17 mouse cellular contexts compared by ENCODE assay signal in the genomic region with DNA sequence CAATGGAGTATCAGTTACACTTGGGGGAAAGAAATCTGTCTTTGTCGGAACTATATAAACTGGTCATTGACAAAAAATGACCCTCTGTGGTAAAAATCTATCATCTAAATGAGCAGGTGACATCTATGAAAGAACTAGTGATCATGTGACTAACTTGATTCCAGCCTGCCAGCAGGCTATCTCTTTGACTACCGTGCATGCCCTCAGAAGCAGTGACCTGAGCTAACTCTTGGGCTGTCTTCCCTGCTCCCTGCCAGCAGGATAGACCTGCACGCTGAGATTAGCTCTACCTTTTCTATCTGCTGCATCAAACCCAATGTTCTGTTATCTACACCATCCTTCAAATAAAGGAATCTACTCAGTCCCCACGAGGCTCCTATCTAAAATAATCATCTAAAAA. TPM values are rescaled to one million over a fixed set of nuclear protein-coding genes. Genes with fewer than 3 reads are reported as not detected.
A peak's percentile ranks its signal among the peaks of the same experiment; 100 is the strongest.
DNase-seq lines count a peak whose midpoint lies in the region; ATAC-seq and TF ChIP-seq lines count a peak whose summit lies in the region.
"Had no signal": no experiment of that assay in that cellular context is flagged by ENCODE, and none has a peak within 500 bp of the region (broad histone marks: within the 10 kb centered on the region; RNA-seq: fewer than 3 reads in every experiment).

No protein-coding gene starts in this region.

- no peak for TF ChIP-seq RAD21 in MEL (IDR thresholded peaks at IDR 0.05; ENCODE audit: low read depth, low read length)

- 36% methylated on average over 4 of the region's 4 CpGs for WGBS in liver, adult 2 months
- 64% methylated on average over 4 of the region's 4 CpGs for WGBS in liver, postnatal 0 days (ENCODE audit: insufficient replicate concordance)

- H3K4me3 ChIP-seq in liver, adult 2 months (ENCODE audit: insufficient read depth, low read depth, low read length), result no peak overlapping the region
- H3K4me3 ChIP-seq in liver, postnatal 0 days (ENCODE audit: low read depth, low read length), result no peak overlapping the region
- no peak overlapping the region for H3K4me3 ChIP-seq in MEL (ENCODE audit: control insufficient read depth in 1 of 2, insufficient read depth in 1 of 2, low read depth in 2 of 2, low read length in 2 of 2)
- H3K4me3 ChIP-seq: embryonic facial prominence, embryonic 10.5 days; embryonic facial prominence, embryonic 12.5 days; forebrain, embryonic 13.5 days; forebrain, embryonic 15.5 days had no signal

- H3K36me3 ChIP-seq in liver, adult 2 months (ENCODE audit: control insufficient read depth, insufficient read depth, low read length), result no peaks in the 10 kb centered on the region
- no peaks in the 10 kb centered on the region for H3K36me3 ChIP-seq in liver, postnatal 0 days (replicated peaks; ENCODE audit: insufficient read depth, low read length)
- H3K36me3 ChIP-seq in MEL (ENCODE audit: control insufficient read depth in 1 of 2, insufficient read depth in 2 of 2, low read length in 2 of 2), result peaks cover 2 to 19% of the 10 kb centered on the region in 2 experiments; a peak in 3 of 4 replicates
- H3K36me3 ChIP-seq: embryonic facial prominence, embryonic 10.5 days; embryonic facial prominence, embryonic 12.5 days; forebrain, embryonic 15.5 days had no signal

- no peak for TF ChIP-seq POLR2A in liver, adult 2 months (IDR thresholded peaks at IDR 0.05; ENCODE audit: extremely low read depth, insufficient read depth, low read length)
- TF ChIP-seq POLR2A in MEL (IDR thresholded peaks at IDR 0.05; ENCODE audit: control insufficient read depth in 1 of 2, insufficient read depth in 1 of 2, low read depth in 1 of 2, low read length in 2 of 2, poor library complexity in 1 of 2), result no peak

- TF ChIP-seq EP300 in liver, postnatal 0 days (IDR thresholded peaks at IDR 0.05; ENCODE audit: low read depth), result no peak
- no peak for TF ChIP-seq EP300 in MEL (IDR thresholded peaks at IDR 0.05; ENCODE audit: low read depth in 1 of 2, low read length in 2 of 2)

- H3K9me3 ChIP-seq in liver, postnatal 0 days (ENCODE audit: low read length), result no peaks in the 10 kb centered on the region
- H3K9me3 ChIP-seq in MEL (replicated peaks; ENCODE audit: insufficient read depth, low read length), result no peaks in the 10 kb centered on the region
- H3K9me3 ChIP-seq: embryonic facial prominence, embryonic 10.5 days; embryonic facial prominence, embryonic 12.5 days; forebrain, embryonic 13.5 days; forebrain, embryonic 15.5 days had no signal

- peaks cover 52% of the 10 kb centered on the region for H3K79me2 ChIP-seq in liver, adult 2 months (ENCODE audit: control insufficient read depth, insufficient read depth, low read length)
- H3K79me2 ChIP-seq in MEL (ENCODE audit: control insufficient read depth, insufficient read depth, low read length, poor library complexity), result peaks cover 49% of the 10 kb centered on the region

- no peaks in the 10 kb centered on the region for H3K27me3 ChIP-seq in liver, adult 2 months (ENCODE audit: control insufficient read depth, insufficient read depth, low read length)
- no peaks in the 10 kb centered on the region for H3K27me3 ChIP-seq in liver, postnatal 0 days (ENCODE audit: insufficient read depth, low read length)
- no peaks in the 10 kb centered on the region for H3K27me3 ChIP-seq in MEL (ENCODE audit: control insufficient read depth in 1 of 2, insufficient read depth in 2 of 2, low read length in 2 of 2)
- H3K27me3 ChIP-seq: embryonic facial prominence, embryonic 12.5 days; forebrain, embryonic 13.5 days; forebrain, embryonic 15.5 days; Patski had no signal

- peak; percentile 27; the same call in 1 of the 2 replicates for TF ChIP-seq CTCF in liver, adult 2 months (IDR thresholded peaks at IDR 0.05; ENCODE audit: low read depth, low read length)
- no peak for TF ChIP-seq CTCF in liver, postnatal 0 days (IDR thresholded peaks at IDR 0.05; ENCODE audit: low read depth)
- TF ChIP-seq CTCF in MEL (IDR thresholded peaks at IDR 0.05 in 2 of 3, conservative IDR thresholded peaks at IDR 0.05 in 1 of 3; ENCODE audit: control insufficient read depth in 1 of 3, insufficient read depth in 1 of 3, low read depth in 2 of 3, low read length in 3 of 3, poor library complexity in 1 of 3, severe bottlenecking in 1 of 3), result no peak

- ATAC-seq in liver, postnatal 0 days, result no peak
- peak; percentile 60; the same call in 1 of the 2 replicates for ATAC-seq in megakaryocyte-erythroid progenitor cell, adult 5-6 weeks (replicated peaks; ENCODE audit: low FRiP score, low TSS enrichment, poor library complexity, severe bottlenecking)
- ATAC-seq: activated CD4-positive, CD25-positive, alpha-beta regulatory T cell, adult 4 months; forebrain, embryonic 13.5 days; forebrain, embryonic 15.5 days; forebrain, postnatal 0 days; Patski had no signal

- H3K27ac ChIP-seq in liver, adult 2 months (replicated peaks; ENCODE audit: insufficient read depth, low read depth, low read length), result no peak overlapping the region
- no peak overlapping the region for H3K27ac ChIP-seq in liver, postnatal 0 days (ENCODE audit: low read depth)
- H3K27ac ChIP-seq in MEL (ENCODE audit: control insufficient read depth, low read depth, low read length), result no peak overlapping the region
- H3K27ac ChIP-seq: embryonic facial prominence, embryonic 10.5 days; embryonic facial prominence, embryonic 12.5 days; forebrain, embryonic 13.5 days; forebrain, embryonic 15.5 days had no signal

- DNase-seq in liver, adult 2 months (ENCODE audit: extremely low read depth, low read depth, low spot score), result peak; percentile 71
- DNase-seq in liver, postnatal 0 days, result no peak
- DNase-seq in MEL (ENCODE audit: low read depth, low spot score), result no peak
- no peak for DNase-seq in layer of hippocampus, adult 11-12 months (ENCODE audit: low spot score)
- DNase-seq: adrenal gland, adult 8-10 months; adrenal gland, postnatal 14 days; adrenal gland, postnatal 36 days; cerebellum, adult 8-10 months; cerebellum, adult 9-11 months; forebrain, postnatal 0 days had no signal

- H3K4me2 ChIP-seq in liver, postnatal 0 days (ENCODE audit: low read depth, low read length), result no peak overlapping the region
- H3K4me2 ChIP-seq: embryonic facial prominence, embryonic 12.5 days; forebrain, embryonic 13.5 days; forebrain, embryonic 15.5 days had no signal

- peaks cover 40% of the 10 kb centered on the region for H3K4me1 ChIP-seq in liver, adult 2 months (ENCODE audit: control insufficient read depth, insufficient read depth, low read length)
- peaks cover 43% of the 10 kb centered on the region for H3K4me1 ChIP-seq in liver, postnatal 0 days (ENCODE audit: insufficient read depth)
- H3K4me1 ChIP-seq in MEL (ENCODE audit: control insufficient read depth in 1 of 2, insufficient read depth in 2 of 2, low read length in 2 of 2), result peaks cover 10 to 11% of the 10 kb centered on the region in 2 experiments

- no peak overlapping the region for H3K9ac ChIP-seq in liver, adult 2 months (ENCODE audit: low read depth, low read length)
- no peak overlapping the region for H3K9ac ChIP-seq in liver, postnatal 0 days (replicated peaks)
- no peak overlapping the region for H3K9ac ChIP-seq in MEL (ENCODE audit: control insufficient read depth, low read depth, low read length, poor library complexity, severe bottlenecking)
- H3K9ac ChIP-seq: embryonic facial prominence, embryonic 12.5 days; forebrain, embryonic 13.5 days; forebrain, embryonic 15.5 days; forebrain, postnatal 0 days had no signal

TF ChIP-seq in MEL, 35 proteins besides CTCF, POLR2A, EP300 and RAD21:
- TF ChIP-seq USF1 (IDR thresholded peaks at IDR 0.05; ENCODE audit: low read depth, low read length) (peak; percentile 36; the same call in 1 of the 2 replicates), BHLHE40 (IDR thresholded peaks at IDR 0.05; ENCODE audit: borderline replicate concordance, low read depth, low read length) (no peak)

RNA-seq across cellular contexts. Expression of a gene that starts 6.5 kb away (rescaled TPM):
- 60.9 and 70.4 TPM in 2 replicates for total RNA-seq in liver, adult 2 months (2014; rRNA removed)
- polyA plus RNA-seq in liver, adult 2 months (2012; rRNA removed), result 17.6 and 19.3 TPM in 2 replicates
- polyA plus RNA-seq in liver, postnatal 0 days (2015; fragmentation: Nextera tagmentation; extraction: Ambion mirVana), result 35.6 and 38.0 TPM in 2 replicates
- 38.4 and 40.1 TPM in 2 replicates for total RNA-seq in MEL (2012; rRNA removed)
- polyA plus RNA-seq in MEL (2012; ENCODE audit: insufficient read depth in 1 of 2, insufficient read length in 2 of 2, low read depth in 1 of 2, low replicate concordance in 2 of 2, missing spikeins in 1 of 2), result 10 to 100 TPM in 1 of 2 experiments, not detected in 1; 59.9 TPM
- 58.0 and 66.0 TPM in 2 replicates for total RNA-seq in megakaryocyte-erythroid progenitor cell, adult 5-6 weeks (2014; fragmentation: Nextera tagmentation)
- total RNA-seq in megakaryocyte-erythroid progenitor cell, adult 5-6 weeks (2017), result 83.4 and 118 TPM in 2 replicates

RNA-seq across cellular contexts. Expression of a gene that starts 6.7 kb away (rescaled TPM):
- total RNA-seq in liver, adult 2 months (2014; rRNA removed), result 4.1 and 5.9 TPM in 2 replicates
- 5.8 and 8.5 TPM in 2 replicates for polyA plus RNA-seq in liver, adult 2 months (2012; rRNA removed)
- 1.7 and 1.8 TPM in 2 replicates for polyA plus RNA-seq in liver, postnatal 0 days (2015; fragmentation: Nextera tagmentation; extraction: Ambion mirVana)
- 7.6 and 8.9 TPM in 2 replicates for total RNA-seq in MEL (2012; rRNA removed)
- 10 to 100 TPM; 62.8 to 69.6 TPM for polyA plus RNA-seq in MEL (2012; ENCODE audit: insufficient read depth in 1 of 2, insufficient read length in 2 of 2, low read depth in 1 of 2, low replicate concordance in 2 of 2, missing spikeins in 1 of 2)
- total RNA-seq in megakaryocyte-erythroid progenitor cell, adult 5-6 weeks (2014; fragmentation: Nextera tagmentation), result 75.0 and 84.0 TPM in 2 replicates
- total RNA-seq in megakaryocyte-erythroid progenitor cell, adult 5-6 weeks (2017), result 7.8 and 24.5 TPM in 2 replicates
